Mouse (Mus musculus): ENCODE data around the gene Klf11. TPM values are rescaled to one million over a fixed set of nuclear protein-coding genes. Genes with fewer than 3 reads are reported as not detected.
"Not testable (repeated sequence)": the region's sequence is repeated elsewhere in the genome, so short reads cannot be mapped to it uniquely, and the experiment has no call there.

Gene Klf11
- polyA plus RNA-seq, 1 experiment from 2014 or later: 17.0 TPM

DNA sequence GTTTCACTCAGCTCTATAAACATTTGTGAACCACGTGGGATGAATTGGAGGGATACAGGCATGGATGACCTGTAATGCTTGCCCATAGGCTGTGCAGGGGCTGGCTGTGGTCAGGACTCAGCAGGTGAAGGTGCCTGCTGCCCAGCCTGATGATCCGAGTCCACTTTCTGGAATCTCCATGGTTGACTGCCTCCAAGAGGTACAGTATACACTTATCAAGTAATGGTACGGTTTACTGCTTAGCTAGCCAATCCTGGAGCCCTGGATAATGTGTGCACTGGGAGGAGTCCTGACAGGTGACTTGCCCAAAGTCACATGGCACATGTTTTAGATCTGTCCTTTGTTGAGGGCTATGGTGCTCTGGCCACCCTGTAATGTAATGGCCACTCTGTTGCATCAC lies 39.3 kb downstream of the Klf11 start:
- H3K4me2 ChIP-seq: no peak overlapping the region
- no peak overlapping the region for H3K9ac ChIP-seq (ENCODE audit: low read length)
- no peaks in the 10 kb centered on the region for H3K36me3 ChIP-seq (ENCODE audit: control insufficient read depth, insufficient read depth, low read length)
- H3K9me3 ChIP-seq (ENCODE audit: control insufficient read depth, low read length): no peaks in the 10 kb centered on the region
- DNase-seq (ENCODE audit: low spot score, missing footprints) (no peak), ATAC-seq (ENCODE audit: low FRiP score) (no peak)
- no peaks in the 10 kb centered on the region for H3K4me1 ChIP-seq (ENCODE audit: control insufficient read depth, insufficient read depth, low read length)
- WGBS: 79% methylated on average over 3 of the region's 3 CpGs
- no peaks in the 10 kb centered on the region for H3K27me3 ChIP-seq (ENCODE audit: control insufficient read depth, insufficient read depth, low read length)
- H3K27ac ChIP-seq (ENCODE audit: low read depth, low read length): no peak overlapping the region
- no peak overlapping the region for H3K4me3 ChIP-seq (ENCODE audit: low read depth, low read length)

DNA sequence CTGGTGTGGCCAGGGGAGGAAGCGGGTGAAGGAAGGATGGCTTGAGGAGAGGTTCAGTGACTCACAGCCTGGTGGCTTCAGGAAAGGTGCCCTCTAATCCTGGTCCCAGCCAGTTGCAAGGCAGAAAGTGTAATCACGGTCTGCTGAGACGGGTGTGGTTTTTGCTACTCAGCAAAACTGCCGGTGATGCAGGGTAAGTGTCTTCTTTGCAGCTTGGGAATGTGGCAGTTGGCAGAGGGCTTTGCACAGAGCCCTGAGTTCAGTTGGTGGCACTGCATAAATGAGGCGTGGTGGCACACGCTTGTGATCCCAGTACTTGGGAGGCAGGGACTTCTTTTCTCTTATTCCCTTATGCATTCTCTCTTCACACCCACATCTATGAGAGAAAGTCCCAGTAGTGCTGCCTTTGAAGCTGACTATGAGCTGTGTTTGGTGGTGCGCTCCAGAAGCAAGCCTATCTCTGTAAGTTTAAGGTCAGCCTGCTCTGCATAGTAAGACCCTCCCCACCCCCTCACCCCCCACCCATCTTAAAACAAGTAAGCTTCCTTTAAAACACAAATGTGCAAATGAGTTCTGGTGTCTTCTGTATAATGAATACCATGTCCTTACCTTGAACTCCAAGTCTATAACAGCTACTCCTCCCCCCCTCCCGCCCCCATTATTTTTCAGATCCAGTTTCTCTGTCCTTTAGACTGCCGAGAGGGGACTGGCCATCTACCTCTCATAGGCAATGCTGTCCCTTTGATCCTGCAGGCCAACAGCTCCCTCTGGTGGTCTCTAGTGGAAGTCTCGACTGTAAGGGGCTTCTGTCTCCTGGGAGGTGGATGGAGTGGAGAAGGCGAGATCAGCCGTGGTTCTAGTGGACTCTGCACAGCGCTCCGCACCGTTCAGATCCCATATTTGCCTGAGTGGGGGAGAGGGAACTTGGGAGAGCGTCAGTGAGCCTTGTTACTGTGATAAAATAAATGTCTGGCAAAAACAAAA lies 45.7 kb downstream of the Klf11 start:
- H3K9ac ChIP-seq (ENCODE audit: low read length): no peak overlapping the region
- no peak overlapping the region for H3K27ac ChIP-seq (ENCODE audit: low read depth, low read length)
- no peaks in the 10 kb centered on the region; the same call in 1 of the 2 replicates for H3K4me1 ChIP-seq (ENCODE audit: control insufficient read depth, insufficient read depth, low read length)
- H3K36me3 ChIP-seq (ENCODE audit: control insufficient read depth, insufficient read depth, low read length): no peaks in the 10 kb centered on the region
- no peaks in the 10 kb centered on the region for H3K27me3 ChIP-seq (ENCODE audit: control insufficient read depth, insufficient read depth, low read length)
- no peaks in the 10 kb centered on the region for H3K9me3 ChIP-seq (ENCODE audit: control insufficient read depth, low read length)
- ATAC-seq (ENCODE audit: low FRiP score): peak; percentile 88
- DNase-seq (ENCODE audit: low spot score, missing footprints): peak; percentile 97
- no peak overlapping the region; the same call in 1 of the 2 replicates for H3K4me2 ChIP-seq
- H3K4me3 ChIP-seq (ENCODE audit: low read depth, low read length): no peak overlapping the region
- 43% methylated on average over 16 of the region's 16 CpGs for WGBS

DNA sequence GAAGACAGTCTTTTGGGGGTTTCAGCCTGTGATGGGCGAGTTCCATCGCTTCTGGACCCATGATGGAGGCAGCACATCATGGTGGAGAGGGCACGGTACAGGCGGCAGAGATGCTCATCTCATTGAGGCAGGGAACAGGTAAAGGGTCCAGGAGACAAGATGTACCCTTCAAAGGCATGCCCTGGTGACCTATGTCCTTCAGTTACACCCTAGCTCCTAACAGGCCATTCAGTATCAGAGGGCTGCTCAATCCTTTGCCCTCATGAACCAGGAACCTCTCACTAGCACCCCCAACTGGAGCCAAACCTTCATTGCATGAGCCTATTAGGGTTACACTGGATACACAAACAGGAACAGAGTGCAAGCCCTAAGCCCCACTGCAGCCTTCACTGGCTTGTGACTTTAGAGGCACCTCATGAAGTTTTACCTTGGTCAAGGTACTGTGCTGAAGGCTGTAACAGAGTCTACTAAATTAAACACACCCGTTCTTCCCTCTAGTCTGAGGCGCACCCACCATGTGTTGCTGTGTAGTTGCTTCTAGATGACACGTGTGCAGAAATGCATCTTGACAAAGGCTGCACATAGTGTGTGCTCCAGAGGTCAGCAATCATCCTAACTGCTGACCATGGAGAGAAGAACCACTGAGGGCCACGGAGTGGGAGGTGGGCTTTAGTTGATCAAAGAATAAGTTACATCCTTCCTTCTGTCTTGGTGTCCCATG lies 46.6 kb downstream of the Klf11 start:
- peak; percentile 85 for DNase-seq (ENCODE audit: low spot score, missing footprints)
- ATAC-seq (ENCODE audit: low FRiP score): peak; percentile 68; the same call in 1 of the 2 replicates
- H3K4me3 ChIP-seq (ENCODE audit: low read depth, low read length): no peak overlapping the region
- no peak overlapping the region; the same call in 1 of the 2 replicates for H3K4me2 ChIP-seq
- H3K27me3 ChIP-seq (ENCODE audit: control insufficient read depth, insufficient read depth, low read length): no peaks in the 10 kb centered on the region
- no peaks in the 10 kb centered on the region for H3K9me3 ChIP-seq (ENCODE audit: control insufficient read depth, low read length)
- no peak overlapping the region for H3K27ac ChIP-seq (ENCODE audit: low read depth, low read length)
- 61% methylated on average over 8 of the region's 8 CpGs for WGBS
- no peaks in the 10 kb centered on the region; the same call in 1 of the 2 replicates for H3K4me1 ChIP-seq (ENCODE audit: control insufficient read depth, insufficient read depth, low read length)
- no peaks in the 10 kb centered on the region for H3K36me3 ChIP-seq (ENCODE audit: control insufficient read depth, insufficient read depth, low read length)
- no peak overlapping the region for H3K9ac ChIP-seq (ENCODE audit: low read length)

DNA sequence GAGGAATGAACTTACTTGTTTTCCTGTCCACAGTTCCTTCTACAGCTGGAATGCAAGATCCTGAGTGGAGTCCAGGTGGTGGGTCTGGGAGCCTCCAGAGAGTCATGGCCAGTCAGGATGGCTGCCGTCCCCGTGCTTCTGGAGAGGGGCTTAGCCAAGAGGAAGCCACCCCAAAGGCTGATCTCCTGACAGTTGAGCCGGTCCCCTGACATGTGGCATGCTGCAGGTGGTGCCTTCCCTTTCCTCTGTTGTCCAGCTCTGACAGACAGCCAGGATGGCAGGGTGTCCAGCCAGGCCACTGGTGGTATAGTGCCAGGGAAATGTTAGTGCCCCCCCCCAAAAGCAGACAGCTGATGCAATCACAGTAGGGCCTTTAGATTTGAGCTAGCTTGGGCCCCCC lies 47.4 kb downstream of the Klf11 start:
- Histone ChIP-seq H3K9me3 (ENCODE audit: control insufficient read depth, low read length) (no peaks in the 10 kb centered on the region), H3K27me3 (ENCODE audit: control insufficient read depth, insufficient read depth, low read length) (no peaks in the 10 kb centered on the region), H3K4me1 (ENCODE audit: control insufficient read depth, insufficient read depth, low read length) (no peaks in the 10 kb centered on the region; the same call in 1 of the 2 replicates), H3K36me3 (ENCODE audit: control insufficient read depth, insufficient read depth, low read length) (no peaks in the 10 kb centered on the region), H3K9ac (ENCODE audit: low read length) (no peak overlapping the region), H3K4me3 (ENCODE audit: low read depth, low read length) (no peak overlapping the region), H3K4me2 (no peak overlapping the region), H3K27ac (ENCODE audit: low read depth, low read length) (no peak overlapping the region)
- ATAC-seq (ENCODE audit: low FRiP score) (no peak), DNase-seq (ENCODE audit: low spot score, missing footprints) (no peak)
- 80% methylated on average over 3 of the region's 3 CpGs for WGBS

DNA sequence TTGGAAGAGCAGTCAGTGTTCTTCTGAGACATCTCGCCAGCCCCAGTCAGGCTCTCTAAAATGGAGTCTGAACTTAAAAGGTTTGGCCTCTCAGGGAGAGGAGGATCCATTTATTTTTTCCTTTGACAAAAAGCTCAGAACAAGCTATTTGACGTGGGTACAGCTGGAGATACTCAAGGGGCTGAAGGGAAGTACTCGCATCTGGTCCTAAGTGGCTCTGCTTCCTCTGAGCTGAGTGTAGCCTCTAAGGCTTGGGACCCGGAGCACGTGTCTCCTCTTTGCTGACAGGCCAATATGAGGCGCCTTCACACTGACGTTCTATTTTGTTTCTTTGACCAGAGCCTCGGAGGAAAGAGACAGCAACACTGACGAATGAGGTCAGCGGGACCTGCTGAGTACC lies 48.5 kb downstream of the Klf11 start:
- Histone ChIP-seq H3K9me3 (ENCODE audit: control insufficient read depth, low read length) (no peaks in the 10 kb centered on the region), H3K4me3 (ENCODE audit: low read depth, low read length) (no peak overlapping the region), H3K4me2 (no peak overlapping the region), H3K27me3 (ENCODE audit: control insufficient read depth, insufficient read depth, low read length) (no peaks in the 10 kb centered on the region), H3K9ac (ENCODE audit: low read length) (no peak overlapping the region), H3K27ac (ENCODE audit: low read depth, low read length) (no peak overlapping the region), H3K36me3 (ENCODE audit: control insufficient read depth, insufficient read depth, low read length) (no peaks in the 10 kb centered on the region), H3K4me1 (ENCODE audit: control insufficient read depth, insufficient read depth, low read length) (no peaks in the 10 kb centered on the region; the same call in 1 of the 2 replicates)
- 79% methylated on average over 10 of the region's 10 CpGs for WGBS
- no peak for DNase-seq (ENCODE audit: low spot score, missing footprints)
- no peak for ATAC-seq (ENCODE audit: low FRiP score)

DNA sequence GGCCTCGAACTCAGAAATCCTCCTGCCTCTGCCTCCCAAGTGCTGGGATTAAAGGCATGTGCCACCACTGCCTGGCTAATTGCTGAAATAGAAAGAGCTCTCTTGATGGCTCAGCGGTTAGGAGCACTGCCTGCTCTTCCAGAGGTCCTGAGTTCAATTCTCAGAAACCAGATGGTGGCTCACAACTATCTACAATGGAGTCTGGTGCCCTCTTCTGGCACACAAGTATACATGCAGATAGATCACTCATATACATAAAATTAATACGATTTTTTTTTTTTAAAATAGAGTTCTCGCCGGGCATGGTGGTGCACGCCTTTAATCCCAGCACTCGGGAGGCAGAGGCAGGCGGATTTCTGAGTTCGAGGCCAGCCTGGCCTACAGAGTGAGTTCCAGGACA lies 50.5 kb downstream of the Klf11 start:
- H3K4me1 ChIP-seq (ENCODE audit: control insufficient read depth, insufficient read depth, low read length); H3K27ac ChIP-seq (ENCODE audit: low read depth, low read length); ATAC-seq (ENCODE audit: low FRiP score); H3K36me3 ChIP-seq (ENCODE audit: control insufficient read depth, insufficient read depth, low read length); H3K27me3 ChIP-seq (ENCODE audit: control insufficient read depth, insufficient read depth, low read length); H3K9ac ChIP-seq (ENCODE audit: low read length); H3K9me3 ChIP-seq (ENCODE audit: control insufficient read depth, low read length); H3K4me3 ChIP-seq (ENCODE audit: low read depth, low read length); H3K4me2 ChIP-seq; DNase-seq (ENCODE audit: low spot score, missing footprints): not testable (repeated sequence)
- WGBS: 85% methylated on average over 9 of the region's 9 CpGs

DNA sequence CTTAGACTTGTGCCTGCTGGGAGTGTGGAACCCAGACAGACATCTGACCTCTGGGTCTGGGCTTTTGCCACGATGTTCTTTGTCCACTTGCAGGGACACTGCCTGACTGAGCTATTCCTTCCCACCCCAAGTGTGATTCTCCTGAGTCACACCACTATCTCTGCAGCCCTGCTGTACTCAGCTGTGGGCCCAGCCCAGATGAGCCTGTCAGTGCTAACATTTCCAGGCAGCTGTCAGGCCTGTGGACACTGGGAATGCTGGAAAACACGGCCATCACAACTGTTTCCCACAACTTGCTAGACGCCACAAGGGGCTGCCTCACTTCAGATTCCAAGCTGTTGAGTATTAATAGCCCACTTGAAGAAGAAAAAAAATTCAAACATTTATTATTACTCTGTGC lies 51.9 kb downstream of the Klf11 start:
- ATAC-seq (ENCODE audit: low FRiP score) (no peak), DNase-seq (ENCODE audit: low spot score, missing footprints) (no peak)
- H3K4me3 ChIP-seq (ENCODE audit: low read depth, low read length): no peak overlapping the region
- peaks cover 10% of the 10 kb centered on the region for H3K4me1 ChIP-seq (ENCODE audit: control insufficient read depth, insufficient read depth, low read length)
- no peaks in the 10 kb centered on the region for H3K9me3 ChIP-seq (ENCODE audit: control insufficient read depth, low read length)
- no peak overlapping the region for H3K27ac ChIP-seq (ENCODE audit: low read depth, low read length)
- no peak overlapping the region for H3K4me2 ChIP-seq
- WGBS: 83% methylated on average over 3 of the region's 3 CpGs
- H3K9ac ChIP-seq (ENCODE audit: low read length): no peak overlapping the region
- no peaks in the 10 kb centered on the region for H3K36me3 ChIP-seq (ENCODE audit: control insufficient read depth, insufficient read depth, low read length)
- H3K27me3 ChIP-seq (ENCODE audit: control insufficient read depth, insufficient read depth, low read length): no peaks in the 10 kb centered on the region

DNA sequence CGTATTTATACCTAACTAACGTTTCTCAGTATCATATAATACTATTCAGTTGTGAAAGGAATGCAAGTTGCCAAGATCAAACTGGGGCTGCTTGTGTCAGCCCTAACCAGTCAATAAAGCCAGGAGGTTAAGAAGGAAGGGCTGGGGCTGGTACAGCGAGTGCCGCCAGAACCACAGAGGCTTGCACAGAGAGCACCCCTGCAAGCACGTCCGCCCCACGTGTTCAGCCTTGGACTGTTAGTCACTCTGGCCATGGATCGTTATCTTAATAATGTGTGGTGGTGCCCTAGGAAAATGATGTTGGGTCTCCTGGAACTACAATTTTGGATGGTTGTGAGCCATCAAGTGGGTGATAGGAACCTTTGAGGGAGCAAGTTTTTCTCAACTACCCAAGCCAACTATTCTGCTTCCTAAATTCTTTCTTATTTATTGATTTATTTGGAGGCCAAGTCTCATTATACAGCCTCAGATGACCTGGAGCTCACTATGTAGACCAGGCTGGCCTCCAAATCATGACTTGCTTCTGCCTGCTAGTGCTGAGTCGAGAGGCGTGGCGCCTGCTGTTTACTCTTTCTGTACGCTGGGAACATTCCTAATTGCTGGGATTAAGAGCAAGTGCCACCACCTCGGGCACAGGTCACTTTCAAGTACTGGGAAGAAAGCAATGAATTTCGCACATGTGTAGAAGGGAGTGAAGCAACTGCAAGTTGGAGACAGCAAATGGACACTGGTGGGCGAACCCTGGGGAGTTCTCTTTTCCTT lies 54.6 kb downstream of the Klf11 start:
- Histone ChIP-seq H3K27ac (ENCODE audit: low read depth, low read length) (no peak overlapping the region), H3K4me1 (ENCODE audit: control insufficient read depth, insufficient read depth, low read length) (peaks cover 18% of the 10 kb centered on the region), H3K9ac (ENCODE audit: low read length) (no peak overlapping the region), H3K4me3 (ENCODE audit: low read depth, low read length) (no peak overlapping the region), H3K27me3 (ENCODE audit: control insufficient read depth, insufficient read depth, low read length) (no peaks in the 10 kb centered on the region), H3K9me3 (ENCODE audit: control insufficient read depth, low read length) (no peaks in the 10 kb centered on the region), H3K4me2 (no peak overlapping the region), H3K36me3 (ENCODE audit: control insufficient read depth, insufficient read depth, low read length) (no peaks in the 10 kb centered on the region)
- ATAC-seq (ENCODE audit: low FRiP score) (no peak), DNase-seq (ENCODE audit: low spot score, missing footprints) (no peak)
- 88% methylated on average over 15 of the region's 15 CpGs for WGBS
